Mouse (Mus musculus) ES-E14 (cell line): Measurements from ENCODE around the gene Hdac4. TPM values are rescaled to one million over a fixed set of nuclear protein-coding genes. Genes with fewer than 3 reads are reported as not detected.
A peak's percentile ranks its signal among the peaks of the same experiment; 100 is the strongest.

Source experiments
- DNase-seq: peaks from one replicate; pipeline ENCODE4 v3.0.0-alpha.2; 2013; ENCODE audit warnings: low read depth, low spot score
- H3K27ac ChIP-seq: 2 replicates; pipeline ENCODE4 v1.5.1; 2012; ENCODE audit warnings: low read depth, mild to moderate bottlenecking, low read length, moderate library complexity, mixed read lengths; ENCODE audit not compliant: poor library complexity, insufficient read depth, severe bottlenecking
- H3K36me3 ChIP-seq: 2 replicates; pipeline ENCODE4 v1.6.1; 2012; ENCODE audit warnings: mild to moderate bottlenecking, low read length, moderate library complexity, mixed read lengths; ENCODE audit not compliant: control insufficient read depth, poor library complexity, insufficient read depth, severe bottlenecking
- H3K4me1 ChIP-seq, 2 experiments: fragments of 150-350 bp in 1 of 2; sonication (generic) in 1 of 2; 2 replicates each; pipeline ENCODE4 v1.6.1; 2012; ENCODE audit warnings: low read length in 2 of 2, mild to moderate bottlenecking in 1 of 2, mixed read lengths in 1 of 2; ENCODE audit not compliant: control insufficient read depth in 2 of 2, insufficient read depth in 2 of 2, poor library complexity in 1 of 2
- H3K4me3 ChIP-seq, 2 experiments: fragments of 150-350 bp in 1 of 2; sonication (generic) in 1 of 2; 2 replicates each; pipeline ENCODE4 v1.5.1; 2012; ENCODE audit warnings: low read length in 2 of 2, low read depth in 1 of 2, mild to moderate bottlenecking in 1 of 2, mixed read lengths in 1 of 2; ENCODE audit not compliant: insufficient read depth in 1 of 2, poor library complexity in 1 of 2, severe bottlenecking in 1 of 2
- H3K9ac ChIP-seq: 2 replicates; pipeline ENCODE4 v1.6.1; 2012; ENCODE audit warnings: low read depth, mild to moderate bottlenecking, low read length, mixed read lengths; ENCODE audit not compliant: poor library complexity, insufficient read depth, severe bottlenecking
- H3K9me3 ChIP-seq: fragments of 150-350 bp; sonication (generic); 2 replicates; pipeline ENCODE4 v1.6.1; 2012; ENCODE audit warnings: low read depth, mild to moderate bottlenecking, low read length; ENCODE audit not compliant: control insufficient read depth, insufficient read depth
- CHD2 ChIP-seq: IDR thresholded peaks from 2 replicates; pipeline ENCODE4 v1.6.1; 2014; ENCODE audit warnings: mild to moderate bottlenecking, low read depth, low read length, inconsistent platforms
- HCFC1 ChIP-seq: IDR thresholded peaks from 2 replicates; pipeline ENCODE4 v1.6.1; 2012; ENCODE audit warnings: low read length, inconsistent platforms, borderline replicate concordance; ENCODE audit not compliant: insufficient read depth
- MAFK ChIP-seq: IDR thresholded peaks from 2 replicates; pipeline ENCODE4 v1.6.1; 2014; ENCODE audit warnings: mild to moderate bottlenecking, low read depth, low read length, inconsistent platforms; ENCODE audit not compliant: insufficient read depth
- ZC3H11A ChIP-seq: IDR thresholded peaks from 2 replicates; pipeline ENCODE4 v1.6.1; 2012; ENCODE audit warnings: low read depth, mild to moderate bottlenecking, inconsistent platforms, low read length, borderline replicate concordance
- ZNF384 ChIP-seq: IDR thresholded peaks from 2 replicates; pipeline ENCODE4 v1.6.1; 2012; ENCODE audit warnings: low read depth, low read length, inconsistent platforms
- in situ Hi-C, 2 experiments: fragments of 600-800 bp; cut with MboI; formaldehyde crosslinking; loops; one replicate each; pipeline ENCODE4 v1.15.1; 2025; ENCODE audit warnings: low sequenced_read_pairs in 2 of 2, inconsistent platforms in 1 of 2; ENCODE audit not compliant: unreplicated experiment in 2 of 2
- total RNA-seq: library from RNA; depleted of rRNA; stranded (reverse); fragments of 300-350 nt; gene quantifications from 2 replicates; pipeline ENCODE4 v1.2.3, GENCODE M21; 2012

Gene Hdac4
- total RNA-seq, 1 experiment: 24.1 TPM

- H3K9me3 ChIP-seq: no peaks in the 10 kb centered on the region
- no peak overlapping the region for H3K4me3 ChIP-seq
- peaks cover 0 to 9% of the 10 kb centered on the region in 2 experiments; a peak in 2 of 4 replicates for H3K4me1 ChIP-seq
- peaks cover 5% of the 10 kb centered on the region; the same call in 1 of the 2 replicates for H3K36me3 ChIP-seq
- no peak overlapping the region for H3K9ac ChIP-seq
- TF ChIP-seq ZC3H11A (no peak), CHD2 (no peak), HCFC1 (no peak), MAFK (no peak), ZNF384 (no peak)
- no peak overlapping the region for H3K27ac ChIP-seq
- no peak for DNase-seq
- in situ Hi-C loops: no loop called here
Observed at GRCm38 (mm10) chr1:92159804-92160203, 35.7 kb downstream of the Hdac4 start.

GRCm38 (mm10) chr1:92150201-92150600 is 45.3 kb downstream of the Hdac4 start:
- peaks cover 7% of the 10 kb centered on the region; the same call in 1 of the 2 replicates for H3K36me3 ChIP-seq
- peaks cover 0 to 5% of the 10 kb centered on the region in 2 experiments; a peak in 1 of 4 replicates for H3K4me1 ChIP-seq
- in situ Hi-C loops: no loop called here
- no peak for DNase-seq
- no peaks in the 10 kb centered on the region for H3K9me3 ChIP-seq
- H3K9ac ChIP-seq: no peak overlapping the region
- H3K27ac ChIP-seq: no peak overlapping the region
- TF ChIP-seq ZNF384: no peak
- TF ChIP-seq ZC3H11A: no peak
- no peak for TF ChIP-seq CHD2
- TF ChIP-seq HCFC1: no peak
- TF ChIP-seq MAFK: no peak
- no peak overlapping the region for H3K4me3 ChIP-seq

- Histone ChIP-seq H3K4me1 (peaks cover 2 to 17% of the 10 kb centered on the region in 2 experiments), H3K36me3 (peaks cover 8% of the 10 kb centered on the region; the same call in 1 of the 2 replicates), H3K4me3 (no peak overlapping the region), H3K9me3 (no peaks in the 10 kb centered on the region), H3K9ac (no peak overlapping the region), H3K27ac (no peak overlapping the region)
- DNase-seq: no peak
- TF ChIP-seq MAFK: no peak
- no peak for TF ChIP-seq CHD2
- no peak for TF ChIP-seq HCFC1
- TF ChIP-seq ZNF384: no peak
- TF ChIP-seq ZC3H11A: no peak
- in situ Hi-C loops: no loop called here
Observed at GRCm38 (mm10) chr1:92148527-92148926, 47.0 kb downstream of the Hdac4 start.

GRCm38 (mm10) chr1:92144868-92145534 is 50.5 kb downstream of the Hdac4 start:
- in situ Hi-C loops: no loop called here
- Histone ChIP-seq H3K36me3 (peaks cover 9% of the 10 kb centered on the region; the same call in 1 of the 2 replicates), H3K9me3 (no peaks in the 10 kb centered on the region), H3K9ac (0 out of 2 replicates have a peak overlapping the region, but pooled peaks have one; percentile 48), H3K27ac (no peak overlapping the region), H3K4me1 (peaks cover 3 to 21% of the 10 kb centered on the region in 2 experiments), H3K4me3 (no peak overlapping the region)
- no peak for DNase-seq
- TF ChIP-seq MAFK (no peak), ZC3H11A (no peak), HCFC1 (no peak), CHD2 (no peak), ZNF384 (no peak)
